Mouse (Mus musculus): Measurements from ENCODE around the gene Gtf2i.

Gene Gtf2i

DNA sequence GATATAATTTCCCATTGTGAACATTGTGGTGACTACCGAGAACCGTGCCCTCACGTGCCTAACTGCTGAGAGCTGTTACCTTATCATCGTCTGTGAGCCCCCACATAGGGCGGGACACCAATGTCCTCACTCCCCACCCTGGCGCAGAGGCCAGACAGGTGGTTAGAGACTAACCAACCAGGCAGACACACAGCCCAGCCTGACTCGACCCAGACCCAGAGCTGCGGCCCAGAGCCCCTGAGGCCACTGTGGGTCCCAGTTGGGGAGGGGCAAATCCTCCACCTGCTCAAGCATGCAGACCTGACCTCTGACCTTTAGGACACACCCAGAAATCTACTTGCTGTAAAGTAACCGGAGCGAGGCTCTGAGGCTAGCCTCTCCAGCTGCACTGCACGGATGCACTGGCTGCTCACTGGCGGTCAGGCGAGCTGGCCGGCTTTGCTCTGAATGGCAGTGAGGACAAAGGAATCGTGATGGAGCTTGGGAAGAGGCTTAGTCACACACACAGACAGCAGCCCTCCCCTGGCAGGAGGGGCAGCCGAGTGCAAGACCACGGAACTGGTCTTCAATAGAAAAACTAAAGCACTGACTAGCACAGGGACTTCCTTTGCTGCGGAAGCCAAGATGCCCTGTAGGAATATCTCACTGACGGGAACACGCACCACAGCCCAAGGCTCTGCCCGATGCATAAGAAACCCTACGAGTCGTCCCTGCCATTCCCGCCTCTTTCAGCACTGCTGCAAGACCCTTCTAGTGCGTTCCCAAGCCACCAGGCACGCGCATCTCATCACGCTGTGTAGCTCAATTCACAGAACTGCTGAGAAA, 76.4 kb downstream of the Gtf2i start:
- no peak for DNase-seq

DNA sequence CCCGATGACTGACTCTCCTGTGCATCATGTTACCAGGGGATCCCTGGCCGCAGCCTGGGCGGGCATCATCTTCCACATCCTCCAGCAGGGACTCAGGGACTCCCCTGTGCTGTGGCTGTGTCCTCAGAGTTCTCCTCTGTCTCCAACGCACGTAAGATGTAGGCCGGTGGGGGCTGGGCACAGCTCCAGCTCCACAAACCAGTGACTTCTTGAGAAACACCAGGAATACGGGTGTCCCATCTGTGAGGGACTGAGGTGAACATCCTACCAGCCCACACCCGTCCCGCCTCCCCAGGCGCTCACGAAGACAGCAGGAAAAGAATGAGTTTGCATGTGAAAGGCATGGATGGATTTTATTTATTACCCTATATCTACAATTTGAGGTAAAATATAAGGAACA, 77.1 kb downstream of the Gtf2i start:
- no peak for DNase-seq

DNA sequence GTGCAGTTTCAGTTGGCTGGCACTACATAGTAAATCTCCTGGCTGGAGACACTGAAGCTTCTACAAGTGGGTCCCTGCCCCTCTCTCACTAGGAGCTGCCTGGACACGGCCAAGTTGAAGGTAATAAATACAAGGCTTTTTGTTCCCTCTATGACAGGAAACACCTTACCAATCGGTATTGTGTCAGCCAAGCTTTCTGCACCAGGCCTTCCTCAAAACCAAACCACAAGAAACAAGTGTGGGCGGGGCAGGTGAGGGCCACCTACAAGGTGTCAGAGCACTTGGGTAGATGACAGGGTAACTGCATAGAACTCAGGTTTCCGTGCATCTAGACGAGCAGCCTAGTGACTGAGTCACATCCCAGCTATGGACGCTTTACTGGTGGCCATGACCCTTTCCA, 77.8 kb downstream of the Gtf2i start:
- DNase-seq = no peak

DNA sequence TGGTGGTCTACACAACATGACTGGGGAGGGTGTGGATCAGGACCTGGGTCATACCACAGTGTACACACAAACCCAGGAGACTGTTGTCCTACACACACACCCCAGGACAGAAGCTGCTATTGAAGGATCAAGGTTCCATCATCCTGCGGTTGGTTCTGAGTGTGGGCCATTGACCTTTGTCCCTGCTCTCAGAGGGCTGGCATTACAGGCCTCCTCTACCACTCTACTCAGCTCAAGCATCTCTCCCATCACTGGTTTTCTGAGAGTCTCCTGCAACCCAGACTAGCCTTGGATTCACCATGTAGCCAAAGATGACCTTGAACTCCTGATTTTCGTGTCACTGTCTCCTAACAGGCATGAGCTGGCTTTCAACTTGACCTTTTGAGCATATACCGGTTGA, 78.3 kb downstream of the Gtf2i start:
- no peak for DNase-seq

DNA sequence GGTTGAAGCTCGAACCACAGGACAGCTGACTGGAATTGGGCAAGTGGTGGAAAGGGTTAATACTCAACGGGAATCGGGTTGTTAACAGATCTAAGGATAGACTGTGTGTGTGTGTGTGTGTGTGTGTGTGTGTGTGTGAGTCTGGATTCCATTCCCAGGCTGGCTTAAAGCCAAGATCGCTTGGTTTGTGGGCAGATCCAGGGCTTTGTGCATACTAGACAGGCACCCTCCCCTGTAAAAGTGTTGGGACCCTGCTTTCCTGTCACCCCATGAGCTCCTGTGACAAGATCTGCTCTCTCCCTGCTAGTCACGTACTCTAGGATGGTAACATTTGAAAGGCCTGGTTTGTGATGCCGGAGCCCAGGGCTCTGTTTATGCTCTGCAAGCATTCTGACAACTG, 79.4 kb downstream of the Gtf2i start:
- DNase-seq = no peak

DNA sequence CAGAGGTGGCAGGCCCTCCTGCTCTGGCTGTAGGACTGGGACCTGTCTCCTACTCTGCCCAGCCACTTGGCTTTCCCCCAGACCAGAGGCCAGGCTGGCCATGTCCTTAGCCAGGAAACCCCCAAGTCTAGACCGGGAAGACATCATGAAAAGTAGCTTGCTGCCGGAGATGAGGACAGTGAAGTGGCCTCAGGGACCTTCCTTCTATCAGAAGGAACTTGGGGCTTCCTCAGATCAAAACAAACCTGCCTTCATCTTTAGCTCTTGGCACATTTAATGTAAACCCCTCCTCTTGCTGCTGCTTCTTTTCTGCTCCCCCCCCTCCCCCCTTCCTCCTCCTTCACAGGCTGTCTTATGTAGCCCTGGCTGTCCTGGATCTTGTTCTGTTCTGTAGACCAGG, 80.4 kb downstream of the Gtf2i start:
- DNase-seq = no peak

DNA sequence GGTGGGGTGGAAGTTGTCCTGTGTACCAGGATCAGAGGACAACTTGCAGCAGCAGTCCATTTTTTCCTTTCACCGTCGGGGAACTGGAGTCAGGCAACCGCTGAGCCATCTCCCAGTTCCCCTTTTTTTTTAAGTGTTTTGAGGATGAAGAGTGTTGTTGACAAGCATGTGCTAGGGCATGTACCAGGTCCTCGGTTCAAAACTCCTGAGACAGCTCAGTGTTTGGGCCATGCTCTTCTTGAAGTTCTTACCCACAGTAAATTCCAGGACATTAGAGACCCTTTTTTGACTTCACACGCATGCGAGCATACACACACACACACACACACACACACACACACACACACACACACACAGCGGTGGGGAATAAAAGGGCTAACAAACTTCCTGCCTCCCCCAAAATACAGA, 81.3 kb downstream of the Gtf2i start:
- no peak for DNase-seq

DNA sequence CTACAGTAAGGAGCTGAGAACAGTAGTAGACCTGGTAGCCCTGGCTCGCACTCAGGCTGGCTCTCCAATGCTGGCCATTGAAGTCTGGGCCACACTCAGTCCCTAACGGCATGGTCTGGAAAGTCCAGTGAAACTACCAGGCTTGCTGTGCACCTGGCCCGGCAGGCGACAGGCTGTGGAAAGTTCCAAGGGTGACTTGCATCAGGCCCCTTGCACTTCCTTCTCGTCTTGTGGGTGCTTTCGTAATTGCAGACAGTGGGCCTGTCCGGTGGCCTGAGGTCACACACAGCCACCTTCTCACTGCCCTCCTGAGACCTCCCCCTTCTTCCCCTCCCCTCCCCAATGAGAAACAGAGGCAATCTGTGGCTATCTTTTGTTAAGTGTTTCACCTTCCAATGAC, 82.0 kb downstream of the Gtf2i start:
- no peak for DNase-seq

DNA sequence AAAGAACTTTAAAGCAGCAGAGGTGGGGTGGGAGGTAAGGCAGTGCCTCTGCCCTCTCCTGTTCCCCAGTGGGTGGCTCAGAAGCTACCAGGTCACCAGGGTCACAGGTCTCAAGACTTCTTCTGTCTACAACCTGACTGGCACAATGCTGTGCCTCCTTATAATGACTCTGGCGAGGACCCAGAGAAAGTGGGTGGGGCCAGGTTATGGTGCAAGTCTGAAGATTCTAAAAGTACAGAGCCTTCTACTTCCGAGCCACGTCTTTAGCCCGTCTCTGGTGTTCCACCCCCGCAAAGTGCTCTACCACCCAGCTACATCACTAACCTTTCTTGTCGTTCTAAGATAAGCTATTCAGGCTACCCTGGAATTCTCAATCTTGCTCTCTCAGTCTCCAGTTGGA, 82.4 kb downstream of the Gtf2i start:
- no peak for DNase-seq

DNA sequence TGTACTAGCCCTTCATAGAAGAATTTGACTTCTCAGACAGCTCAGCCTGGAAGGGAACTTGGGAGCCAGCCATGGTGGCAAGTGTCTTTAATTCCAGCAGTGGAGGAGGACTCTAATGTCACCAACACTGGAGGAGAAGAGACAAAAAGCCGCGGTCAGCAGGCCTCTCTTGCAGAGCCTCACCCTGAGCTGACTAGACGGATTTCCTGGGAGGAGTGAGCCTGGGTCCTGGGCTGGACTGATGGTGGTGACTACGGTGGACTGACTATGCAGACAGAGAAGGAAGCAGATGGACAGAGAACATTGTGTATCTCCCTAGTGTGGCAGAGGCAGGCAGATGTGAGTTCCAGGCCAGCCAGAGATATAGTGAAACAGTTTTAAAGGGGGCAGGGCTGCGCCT, 83.2 kb downstream of the Gtf2i start:
- DNase-seq = no peak

DNA sequence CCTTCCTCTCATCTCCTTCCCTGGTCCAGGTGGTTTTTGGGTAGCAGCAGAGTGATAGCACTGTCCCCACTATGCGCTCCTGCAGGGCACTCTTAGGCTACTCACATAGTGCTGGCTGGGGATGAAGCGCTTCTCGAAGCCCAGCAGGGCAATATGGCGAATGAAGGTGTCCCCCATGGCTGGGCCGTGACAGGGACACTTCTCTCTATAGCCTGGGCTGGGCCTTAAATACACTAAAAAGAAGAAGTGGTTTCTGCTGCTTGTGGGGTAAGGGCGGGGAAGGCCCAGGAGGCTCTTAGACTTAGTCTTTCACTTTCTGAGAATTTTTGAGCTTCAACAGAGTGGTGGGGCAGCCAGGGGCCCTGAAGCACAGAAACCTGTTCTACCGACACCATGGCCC, 85.2 kb downstream of the Gtf2i start, which contains the start of gene Ncf1:
Gene Ncf1 (minus strand): TSS at position 235 of the 400 bp plus-strand sequence.
- no peak for DNase-seq

DNA sequence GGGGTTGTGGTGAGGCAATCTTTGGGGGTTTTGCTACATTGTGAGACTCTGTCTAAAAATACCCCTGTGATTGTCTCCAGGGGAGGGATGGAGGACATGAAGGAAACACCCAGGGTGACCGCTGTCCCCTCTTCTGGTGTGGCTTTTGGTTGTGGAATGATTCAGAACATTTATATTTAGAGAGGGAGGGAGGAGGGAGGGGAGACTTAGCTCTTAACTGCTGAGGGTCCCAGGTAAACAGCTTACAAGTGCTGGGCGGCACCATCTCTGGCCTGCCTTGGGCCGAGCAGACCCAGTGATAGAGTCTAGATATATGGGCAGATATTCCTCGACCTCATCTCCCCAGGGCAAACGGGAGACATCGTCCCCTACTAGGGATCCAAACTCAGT, 86.3 kb downstream of the Gtf2i start:
- DNase-seq = no peak

DNA sequence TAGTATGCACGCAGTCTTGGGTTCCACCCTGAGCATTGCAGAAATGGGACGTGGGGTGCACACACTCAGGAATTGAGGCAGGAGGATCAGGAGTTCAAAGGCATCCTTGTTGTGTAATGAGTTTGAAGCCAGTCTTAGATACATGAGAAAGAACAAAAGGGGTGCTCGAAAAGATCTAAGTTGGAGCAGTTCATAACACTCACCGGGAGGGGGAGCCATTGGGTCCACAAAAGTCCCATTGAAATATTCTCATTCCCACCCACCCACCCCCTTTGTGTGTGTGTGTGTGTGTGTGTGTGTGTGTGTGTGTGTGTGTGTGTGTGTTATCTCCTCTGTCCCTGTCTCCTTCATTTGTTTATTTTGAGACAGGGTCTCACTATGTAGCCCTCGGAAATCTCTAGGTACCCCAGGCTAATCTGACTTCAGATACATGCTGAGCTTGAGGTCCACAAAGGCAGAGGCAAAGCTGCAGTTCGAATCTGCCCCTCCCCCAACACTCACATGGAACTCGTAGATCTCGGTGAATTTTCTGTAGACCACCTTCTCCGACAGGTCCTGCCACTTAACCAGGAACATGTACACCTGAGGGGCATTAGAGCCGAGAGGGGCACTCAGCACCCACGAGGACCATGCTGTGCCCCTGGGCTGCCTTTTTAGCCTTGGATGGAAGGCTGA, 86.8 kb downstream of the Gtf2i start:
- no peak for DNase-seq

DNA sequence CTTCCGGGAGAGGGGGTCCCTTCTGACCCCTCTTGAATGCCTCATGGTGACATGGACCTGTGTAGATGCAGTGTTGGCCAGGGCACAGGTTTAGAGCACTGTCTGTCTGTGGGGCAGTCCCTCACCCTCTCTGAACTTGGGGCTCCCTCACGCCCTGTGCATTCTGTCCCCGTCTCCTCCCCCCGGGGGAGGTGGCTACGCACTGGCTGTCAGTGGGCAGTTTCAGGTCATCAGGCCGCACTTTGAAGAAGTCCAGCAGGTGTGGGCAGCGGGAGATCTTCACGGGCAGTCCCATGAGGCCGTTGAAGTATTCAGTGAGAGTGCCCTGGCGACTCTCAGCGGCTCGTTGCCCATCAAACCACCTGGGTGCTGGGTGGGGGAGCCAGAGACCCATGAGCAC, 87.6 kb downstream of the Gtf2i start:
- no peak for DNase-seq

DNA sequence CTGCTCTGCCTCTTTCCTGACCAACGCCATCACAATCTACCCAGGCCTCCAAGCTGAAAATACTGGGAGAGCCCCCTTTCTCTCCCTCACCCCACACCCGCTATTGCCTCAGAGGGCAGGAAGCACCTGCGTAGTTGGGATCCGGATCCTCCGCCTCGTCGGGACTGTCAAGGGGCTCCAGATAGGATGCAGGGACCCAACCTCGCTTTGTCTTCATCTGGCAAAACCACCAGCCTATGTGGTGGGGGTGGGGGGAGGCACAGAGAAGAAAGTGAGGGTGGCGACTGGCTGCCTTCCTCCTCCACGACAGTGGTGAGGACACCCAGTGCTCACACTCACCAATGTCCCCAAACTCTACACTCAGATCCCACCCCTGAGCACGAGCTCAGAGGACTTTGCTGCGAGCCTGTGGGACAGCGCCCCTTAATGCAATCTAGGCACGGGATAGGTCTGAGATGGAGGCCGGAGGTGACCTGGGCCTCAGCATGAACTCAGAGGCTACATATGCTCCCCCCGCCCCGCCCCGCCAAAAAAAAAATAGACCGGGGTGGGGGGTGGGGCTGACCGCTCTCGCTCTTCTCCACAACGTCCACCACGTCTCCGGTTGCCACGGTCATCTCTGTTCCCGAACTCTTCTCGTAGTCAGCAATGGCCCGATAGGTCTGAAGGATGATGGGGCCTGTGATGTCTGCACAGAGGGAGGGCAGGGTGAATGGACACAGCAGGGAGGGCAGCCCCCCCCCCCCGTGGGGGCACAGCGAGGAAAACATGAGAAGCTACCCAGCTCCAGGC, 89.3 kb downstream of the Gtf2i start:
- no peak for DNase-seq

DNA sequence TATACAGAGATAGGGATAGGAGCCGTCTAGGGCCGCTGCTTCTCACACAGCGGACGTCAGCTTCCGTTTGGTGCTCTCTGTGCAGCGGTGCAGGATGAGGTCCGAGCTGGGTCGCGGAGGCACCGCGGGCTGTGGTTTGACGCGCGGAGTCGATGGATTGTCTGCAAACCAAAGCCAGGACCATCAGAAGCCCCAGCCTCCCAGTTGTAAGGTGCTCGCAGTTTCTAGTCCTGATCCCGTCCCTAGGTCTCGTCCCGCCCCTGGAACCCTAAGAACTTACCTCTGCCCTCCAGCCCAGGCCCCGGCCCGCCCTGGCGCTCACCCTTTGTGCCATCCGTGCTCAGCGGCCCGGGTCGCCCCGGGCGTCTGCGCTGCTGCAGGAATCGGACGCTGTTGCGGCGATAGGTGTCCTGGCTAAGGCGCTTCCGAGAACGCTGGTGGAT, 92.8 kb downstream of the Gtf2i start:
- DNase-seq = no peak

DNA sequence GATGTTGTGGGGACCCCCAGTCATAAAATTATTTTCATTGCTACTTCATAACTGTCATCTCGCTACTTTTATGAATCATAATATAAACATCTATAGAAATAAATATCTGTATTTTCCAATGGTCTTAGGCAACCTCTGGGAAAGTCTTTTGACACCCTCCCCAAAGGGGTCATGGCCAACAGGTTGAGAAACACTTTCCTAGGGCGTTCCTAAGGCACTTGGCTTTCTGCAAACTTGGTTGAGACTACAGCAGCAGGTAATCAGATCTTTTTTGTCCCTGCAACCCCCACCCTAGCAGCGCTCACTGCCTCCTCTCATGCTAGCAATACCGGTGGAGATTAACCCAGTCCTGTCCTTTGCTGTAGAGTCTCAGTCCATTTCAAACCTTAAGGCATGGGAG, 93.3 kb downstream of the Gtf2i start:
- DNase-seq = no peak

DNA sequence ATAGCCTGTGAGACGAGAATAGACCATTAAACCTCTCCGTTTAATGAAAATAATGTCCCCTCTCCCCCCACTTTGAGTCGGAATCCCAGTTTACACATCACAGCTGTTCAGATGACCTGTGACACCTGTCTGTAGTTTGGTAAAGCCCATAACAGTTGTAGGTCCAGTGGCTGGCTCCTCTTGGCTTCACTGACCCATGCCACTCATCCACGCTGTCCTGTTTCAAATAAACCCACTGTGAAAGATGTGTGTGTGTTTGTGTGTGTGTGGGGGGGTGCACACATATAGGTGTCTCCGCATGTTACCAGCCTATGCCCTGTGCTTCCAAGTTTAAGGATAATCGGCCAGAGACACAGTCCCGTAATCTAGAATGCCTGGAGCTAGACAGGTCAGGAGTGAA, 96.7 kb downstream of the Gtf2i start:
- no peak for DNase-seq

DNA sequence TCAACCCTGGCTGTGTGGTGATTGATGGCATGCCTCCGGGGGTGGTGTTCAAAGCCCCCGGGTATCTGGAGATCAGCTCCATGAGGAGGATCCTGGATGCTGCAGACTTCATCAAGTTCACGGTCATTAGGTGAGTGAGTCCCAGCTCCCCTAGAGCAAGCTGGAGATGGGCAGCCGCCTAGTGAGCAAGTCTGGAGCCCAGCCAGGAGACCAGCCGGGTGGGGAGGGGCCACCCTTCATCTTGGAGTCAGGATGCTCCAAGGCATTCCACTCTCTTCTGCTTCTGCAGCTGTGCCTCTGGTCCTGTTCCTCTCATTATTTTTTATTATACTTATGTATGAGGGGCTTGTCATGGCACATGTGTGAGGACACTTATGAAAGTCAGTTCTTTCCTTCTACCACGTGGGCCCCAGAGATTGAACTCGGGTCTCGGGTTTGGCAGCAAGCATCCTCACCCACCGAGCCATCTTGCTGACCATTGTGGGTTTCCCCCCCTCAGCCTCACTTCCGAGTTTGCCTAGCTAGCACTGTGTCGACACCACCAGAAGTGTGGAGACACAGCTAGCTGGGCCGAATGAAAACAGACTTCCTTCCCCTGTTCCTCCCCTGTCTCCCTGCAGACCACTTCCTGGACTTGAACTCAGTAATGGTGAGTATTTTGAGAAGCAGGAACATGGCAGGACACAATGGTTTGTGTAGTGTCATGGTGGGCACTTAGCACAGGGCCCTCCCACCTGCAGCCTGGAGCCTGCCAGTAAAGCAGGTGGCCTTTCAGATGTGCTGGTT, 100.3 kb downstream of the Gtf2i start:
- DNase-seq = no peak

DNA sequence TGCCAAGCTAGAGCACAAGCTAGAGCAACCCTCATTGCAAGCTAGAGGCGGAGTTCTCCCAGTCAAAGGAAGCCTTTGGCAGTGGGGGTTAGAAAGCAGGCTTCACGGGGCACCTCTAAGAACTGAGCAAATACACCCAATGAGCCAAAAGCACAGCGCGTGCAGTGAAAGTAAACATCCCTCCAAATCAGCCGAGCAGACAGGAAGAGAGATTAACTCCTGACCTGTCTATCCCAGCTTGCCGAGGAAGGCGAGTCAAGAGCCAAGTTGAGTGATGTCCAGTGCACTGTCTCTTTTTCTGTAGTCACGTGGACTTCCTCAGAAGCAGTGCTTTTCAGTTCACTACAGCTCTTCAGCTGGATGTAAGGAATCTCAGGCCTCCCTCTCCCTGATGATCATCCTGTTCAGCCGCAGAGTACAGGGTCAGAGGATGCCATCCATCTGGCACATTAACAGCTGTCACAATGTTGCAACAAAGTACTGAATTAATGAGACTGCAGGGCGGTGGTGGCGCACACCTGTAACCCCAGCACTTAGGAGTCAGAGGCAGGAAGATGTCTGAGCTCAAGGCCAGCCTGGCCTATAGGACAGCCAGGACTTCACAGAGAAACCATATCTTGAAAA, 104.5 kb downstream of the Gtf2i start:
- DNase-seq = no peak

DNA sequence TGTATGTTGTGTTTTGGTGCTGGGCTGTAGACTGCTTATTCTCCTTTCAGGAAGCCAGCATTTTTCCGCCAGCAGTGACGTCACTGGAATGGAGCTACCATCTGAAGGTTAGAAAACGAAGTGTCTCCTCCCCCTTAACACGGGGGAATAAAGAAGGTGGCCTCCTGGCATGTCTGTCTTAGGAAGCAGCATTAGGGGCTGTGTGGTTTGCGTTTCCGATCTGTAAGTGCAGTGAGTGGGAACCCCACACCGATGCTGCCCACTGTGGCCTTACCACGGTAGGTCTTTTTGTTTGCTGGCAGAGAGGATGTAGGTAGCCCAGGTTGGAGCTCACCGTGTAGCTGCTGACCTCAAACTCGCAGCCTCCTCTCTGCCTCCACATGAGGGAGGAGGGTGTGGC, 107.8 kb downstream of the Gtf2i start:
- DNase-seq = no peak

DNA sequence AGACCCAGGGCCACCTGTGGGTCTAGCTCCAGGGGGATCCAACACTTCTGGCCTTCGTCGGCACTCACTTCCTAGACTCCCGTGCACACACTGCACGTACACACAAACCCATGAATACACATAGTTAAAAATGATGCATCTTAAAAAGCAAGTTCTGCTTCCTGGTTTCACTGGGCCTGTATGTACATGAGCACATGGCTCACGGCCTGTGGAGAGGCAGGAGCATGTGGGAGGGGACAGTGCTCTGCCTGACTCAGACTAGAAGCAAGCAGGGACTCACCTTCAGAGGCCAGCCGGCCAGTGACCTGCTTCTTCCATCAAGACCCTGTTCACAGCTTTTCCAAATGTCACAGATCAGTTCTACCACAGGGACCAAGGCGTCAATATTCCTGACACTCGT, 120.9 kb downstream of the Gtf2i start:
- no peak for DNase-seq

DNA sequence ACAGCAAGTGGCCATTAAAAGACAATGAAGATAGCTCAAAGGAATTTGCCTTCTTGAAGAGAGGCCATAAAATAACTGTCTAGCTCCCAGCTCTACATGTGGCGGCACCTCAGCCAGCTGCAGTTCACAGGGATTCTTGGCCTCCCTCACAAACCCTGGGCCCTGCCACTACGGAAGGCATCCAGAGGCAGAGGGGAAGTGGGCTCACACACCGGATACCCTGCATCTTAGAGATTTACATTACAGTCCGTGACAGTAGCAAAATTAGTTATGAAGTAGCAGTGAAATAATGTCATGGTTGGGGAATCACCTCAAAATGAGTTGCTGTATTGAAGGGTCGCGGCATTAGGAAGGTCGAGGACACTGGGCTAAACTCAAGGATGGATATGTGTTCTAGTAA, 126.0 kb downstream of the Gtf2i start:
- DNase-seq = no peak
